ENCODE assay signal across 21 mouse cellular contexts in genomic region chr2:124561668-124562067, GRCm38 (mm10).
"Had no signal": no experiment of that assay in that cellular context is flagged by ENCODE, and none has a peak within 500 bp of the region (broad histone marks: within the 10 kb centered on the region; RNA-seq: fewer than 3 reads in every experiment).

No protein-coding gene starts in this region.

- H3K4me1 ChIP-seq: limb, embryonic 12.5 days; limb, embryonic 15.5 days had no signal

- H3K27ac ChIP-seq: limb, embryonic 12.5 days; limb, embryonic 15.5 days; liver, embryonic 14.5 days; macrophage; neural tube, embryonic 13.5 days; stomach, postnatal 0 days had no signal

- H3K27me3 ChIP-seq: limb, embryonic 12.5 days; limb, embryonic 15.5 days; neural tube, embryonic 13.5 days had no signal

- ATAC-seq: liver, postnatal 0 days; lung, postnatal 0 days had no signal

- H3K36me3 ChIP-seq: limb, embryonic 12.5 days; limb, embryonic 15.5 days; neural tube, embryonic 13.5 days had no signal

- H3K9me3 ChIP-seq: limb, embryonic 12.5 days; limb, embryonic 15.5 days; neural tube, embryonic 13.5 days had no signal

- H3K4me2 ChIP-seq: limb, embryonic 12.5 days; limb, embryonic 15.5 days; liver, embryonic 11.5 days; lung, embryonic 14.5 days; neural tube, embryonic 13.5 days had no signal

- DNase-seq: kidney, adult 18-20 months; kidney, adult 9 months; kidney, postnatal 14 days; kidney, postnatal 4 days; liver, postnatal 0 days; right cerebral cortex, adult 18-20 months; right cerebral cortex, postnatal 14 days; right cerebral cortex, postnatal 4 days; thymus, adult 2 months; thymus, postnatal 14 days; thymus, postnatal 4 days had no signal

- H3K4me3 ChIP-seq: limb, embryonic 12.5 days; limb, embryonic 15.5 days; myocyte; neural tube, embryonic 13.5 days had no signal

- H3K9ac ChIP-seq: limb, embryonic 12.5 days; limb, embryonic 15.5 days; liver, embryonic 14.5 days; liver, postnatal 0 days; lung, embryonic 14.5 days; neural tube, embryonic 13.5 days had no signal
